Mouse (Mus musculus): ENCODE measurements around the gene Ankrd10.

- TF ChIP-seq CTCF (IDR thresholded peaks at IDR 0.05; ENCODE audit: low read depth) (peak; percentile 84), EP300 (IDR thresholded peaks at IDR 0.05; ENCODE audit: low read depth) (no peak)
Measured at GRCm38 (mm10) chr8:11616294-11616693, 19.3 kb downstream of the Ankrd10 start.

All from liver, postnatal 0 days (tissue).